Mouse (Mus musculus) CD8-positive naive resting alpha-beta T cell, adult 2 months (primary cell): ENCODE measurements around the gene Tacc2.
A peak's percentile ranks its signal among the peaks of the same experiment; 100 is the strongest.

Experiments
- DNase-seq, 2 experiments: peaks; one replicate each; pipeline ENCODE4 v3.0.0; 2022; ENCODE audit warnings: low read depth in 2 of 2, low spot score in 2 of 2

The Tacc2 gene

GRCm38 (mm10) chr7:130677541-130678274 is 100.5 kb downstream of the Tacc2 start:
- no peak for DNase-seq

- DNase-seq: no peak
Observed at GRCm38 (mm10) chr7:130678414-130678813, 101.2 kb downstream of the Tacc2 start.

DNA sequence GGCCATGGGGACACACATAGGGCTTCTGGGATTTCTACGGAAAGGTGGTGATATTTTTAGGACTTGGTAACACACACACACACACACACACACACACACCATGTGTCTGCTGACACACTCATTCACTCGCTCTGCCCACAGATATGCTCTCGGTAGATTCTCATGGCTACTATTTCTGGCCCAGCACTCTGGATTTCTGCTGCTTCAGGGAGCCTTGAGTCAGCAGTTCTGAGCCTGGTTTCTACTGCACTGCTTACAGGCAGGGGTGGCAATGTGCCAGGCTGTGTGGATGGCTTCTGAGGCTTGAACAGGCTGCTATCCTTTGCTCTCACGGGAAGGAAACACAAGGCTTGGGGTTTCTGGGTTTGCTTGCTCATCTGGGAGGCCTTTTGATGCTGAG is 104.6 kb downstream of the Tacc2 start:
- DNase-seq: no peak

DNA sequence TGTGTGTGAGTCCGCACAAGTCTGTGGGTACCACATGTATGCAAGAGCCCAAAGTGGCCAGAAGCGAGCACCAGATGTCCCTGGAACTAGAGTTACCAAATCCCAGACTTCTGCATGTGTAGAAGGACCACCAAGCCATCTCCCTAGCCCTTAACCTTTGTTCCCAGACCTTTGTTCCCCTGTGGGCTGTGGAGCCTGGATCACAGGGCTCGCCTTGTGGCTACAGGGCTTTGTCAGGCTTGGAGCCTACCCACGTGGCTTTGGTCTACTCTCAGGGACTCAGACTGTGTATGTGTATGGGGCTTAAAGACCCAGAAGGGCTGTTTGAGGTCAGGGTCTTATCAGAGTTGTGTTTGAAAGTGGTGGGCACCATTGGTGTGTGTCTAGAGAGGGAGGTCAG is 111.4 kb downstream of the Tacc2 start:
- DNase-seq: no peak

- no peak for DNase-seq
Observed at GRCm38 (mm10) chr7:130690869-130691268, 113.6 kb downstream of the Tacc2 start.

GRCm38 (mm10) chr7:130691931-130692330 is 114.7 kb downstream of the Tacc2 start:
- no peak for DNase-seq

- DNase-seq: peak; percentile 21 to 41
Observed at GRCm38 (mm10) chr7:130692392-130692942, 115.2 kb downstream of the Tacc2 start.

GRCm38 (mm10) chr7:130692943-130693799 is 115.9 kb downstream of the Tacc2 start:
- DNase-seq: peak; percentile 10 to 26

DNA sequence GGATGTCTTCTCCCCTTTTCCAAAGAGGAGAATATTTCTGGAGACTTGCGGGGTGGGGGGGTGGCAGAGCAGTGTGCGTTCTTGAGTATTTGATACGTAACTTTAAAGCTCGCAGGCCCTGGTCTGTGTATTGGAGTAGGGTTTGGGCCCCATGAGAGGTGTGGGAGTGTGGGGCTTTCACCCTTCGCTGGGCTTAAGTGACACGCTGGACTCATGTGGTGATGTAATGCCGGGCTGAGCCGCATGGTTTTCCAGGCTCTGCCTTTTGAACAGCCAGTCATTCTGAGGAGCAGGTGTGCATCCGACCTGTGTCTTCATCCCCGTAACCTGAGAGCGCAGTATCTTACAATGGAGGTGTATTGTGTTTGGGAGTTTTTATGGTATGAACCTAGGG is 116.6 kb downstream of the Tacc2 start:
- DNase-seq: no peak

- DNase-seq: no peak
Observed at GRCm38 (mm10) chr7:130695669-130696338, 118.6 kb downstream of the Tacc2 start.

GRCm38 (mm10) chr7:130696347-130697234 is 119.4 kb downstream of the Tacc2 start:
- no peak for DNase-seq

DNA sequence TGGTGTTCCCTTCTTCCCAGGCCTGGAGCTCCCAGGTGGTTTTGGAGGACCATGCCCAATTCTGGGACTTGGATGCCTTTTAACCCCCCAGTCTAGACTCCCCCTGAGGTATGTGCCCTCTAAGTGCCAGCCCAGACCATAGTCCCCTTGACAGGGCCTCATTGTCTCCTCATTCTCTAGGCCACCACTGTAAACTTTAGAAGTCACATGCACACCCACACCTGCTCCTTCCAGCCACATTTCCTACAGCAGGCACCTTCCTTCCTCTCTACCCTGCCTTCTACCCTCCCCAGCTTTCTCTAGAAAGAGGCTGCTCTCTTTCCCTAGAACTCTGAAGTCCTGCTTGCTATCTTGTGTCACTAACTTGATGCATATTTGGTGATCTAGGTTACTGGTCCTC is 121.2 kb downstream of the Tacc2 start:
- DNase-seq: no peak

- DNase-seq: no peak
Observed at GRCm38 (mm10) chr7:130701336-130701735, 124.1 kb downstream of the Tacc2 start.

DNA sequence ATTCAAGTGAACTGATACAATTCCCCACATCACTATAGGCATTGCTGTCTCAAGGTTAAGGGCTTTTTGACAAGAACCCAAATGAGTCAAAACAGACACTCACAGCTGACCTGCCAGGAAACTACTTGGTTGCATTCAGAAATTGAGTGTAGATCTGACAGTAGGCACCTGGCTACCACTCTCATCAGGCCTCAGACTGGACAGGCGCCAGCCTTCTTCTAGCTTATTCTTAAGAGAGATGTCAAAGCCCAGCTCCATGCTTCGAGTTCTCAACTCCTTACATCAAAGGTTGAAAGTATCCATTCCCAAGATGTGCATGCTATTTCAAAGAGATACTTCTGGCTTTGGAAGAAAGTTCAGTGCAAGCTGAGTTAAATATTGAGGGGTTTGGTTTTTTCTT is 128.0 kb downstream of the Tacc2 start:
- no peak for DNase-seq

- no peak for DNase-seq
Observed at GRCm38 (mm10) chr7:130708940-130709339, 131.7 kb downstream of the Tacc2 start.

- no peak for DNase-seq
Observed at GRCm38 (mm10) chr7:130709372-130710274, 132.4 kb downstream of the Tacc2 start.

DNA sequence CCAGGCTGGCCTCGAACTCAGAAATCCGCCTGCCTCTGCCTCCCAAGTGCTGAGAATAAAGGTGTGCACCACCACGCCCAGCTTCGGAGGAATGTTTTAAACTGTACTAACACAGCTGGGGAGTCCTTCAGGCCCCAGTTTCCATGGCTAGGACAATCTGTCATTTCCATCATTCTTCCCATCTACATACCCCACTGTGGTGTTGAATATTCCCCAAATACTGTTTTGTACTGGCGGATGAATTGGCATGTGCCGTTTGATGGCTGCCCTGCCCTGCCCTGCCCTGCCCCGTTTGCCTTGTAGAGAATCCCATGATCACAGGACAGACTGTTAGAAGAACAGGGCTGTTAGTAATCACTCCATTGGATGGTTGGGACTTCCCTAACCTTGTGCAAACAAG is 134.6 kb downstream of the Tacc2 start:
- DNase-seq: no peak

DNA sequence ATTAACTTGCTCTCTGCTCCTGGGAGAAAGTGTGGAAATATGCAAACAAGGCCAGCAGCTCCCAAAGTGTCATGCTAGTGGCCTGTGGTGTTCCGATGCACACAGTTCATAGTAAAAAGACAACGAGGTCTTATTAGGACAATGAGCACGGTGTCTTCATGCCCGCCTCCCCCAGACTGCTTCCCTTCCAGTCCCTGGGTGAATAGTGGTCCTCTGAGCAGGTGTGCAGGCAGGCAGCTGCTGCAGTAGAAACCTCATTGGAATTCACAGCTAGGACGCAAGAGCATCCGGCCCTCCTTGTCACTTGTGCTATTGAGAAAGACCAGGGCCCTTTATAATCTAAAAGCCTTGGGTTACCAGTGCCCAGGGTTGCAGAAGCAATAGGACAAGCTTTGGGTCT is 136.1 kb downstream of the Tacc2 start:
- no peak for DNase-seq

DNA sequence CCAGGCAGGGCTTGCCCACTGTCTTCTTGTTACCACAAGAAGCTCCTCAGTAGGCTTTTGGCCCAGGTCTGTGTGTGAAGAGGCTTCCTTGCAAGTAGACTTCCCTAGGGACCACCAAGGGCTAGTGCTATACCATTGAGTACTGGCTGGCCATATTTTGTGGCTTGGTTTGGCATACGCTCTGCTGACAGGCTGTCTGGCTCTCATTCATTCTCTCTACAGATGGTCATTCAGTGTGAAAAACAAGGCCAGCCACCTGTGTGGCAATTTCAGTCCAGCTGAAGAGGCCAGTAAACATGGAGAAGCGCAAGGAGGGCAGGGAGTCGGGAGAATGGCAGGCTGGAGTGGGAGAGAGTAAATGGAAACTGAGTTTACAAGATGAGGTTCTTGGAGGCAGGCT is 138.2 kb downstream of the Tacc2 start:
- DNase-seq: no peak

DNA sequence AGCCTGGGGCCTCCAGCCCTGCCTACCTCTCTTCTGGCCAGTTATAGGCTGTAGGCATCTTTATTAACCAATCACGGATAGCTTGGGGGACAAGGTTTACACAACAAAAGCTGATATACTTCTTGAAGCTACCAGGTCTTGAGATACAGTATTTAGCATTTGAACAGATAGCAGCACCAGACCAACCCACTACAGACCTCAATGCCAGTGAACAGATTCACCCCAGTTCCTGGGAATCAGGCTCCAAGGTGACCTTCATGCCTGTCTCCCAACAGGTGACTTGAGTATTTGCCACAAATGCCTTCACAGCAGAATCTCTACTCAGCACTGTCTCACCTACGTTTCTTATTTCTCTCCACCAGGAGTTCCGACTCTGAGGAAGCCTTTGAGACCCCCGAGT is 139.1 kb downstream of the Tacc2 start:
- no peak for DNase-seq
